Mouse (Mus musculus) adrenal gland, adult 2 months (tissue): ENCODE measurements at regions not wholly inside any gene's neighbourhood (a gene's known extent, or its start where the extent isn't known, plus 50 kb on each side); places are given as distances from the start of the nearest gene placed in this dataset.

Source experiments
- DNase-seq: peaks from one replicate; pipeline ENCODE4 v3.0.0; 2021

GRCm38 (mm10) chr14:72853104-72853503 lies 143.3 kb upstream of the Fndc3a start:
- DNase-seq = no peak

GRCm38 (mm10) chr14:72850884-72851283 lies 141.1 kb upstream of the Fndc3a start:
- DNase-seq = no peak

- no peak for DNase-seq
Observed at GRCm38 (mm10) chr14:72848271-72848955, 138.6 kb upstream of the Fndc3a start.

- DNase-seq = no peak
Observed at GRCm38 (mm10) chr14:72847466-72847865, 137.7 kb upstream of the Fndc3a start.

GRCm38 (mm10) chr14:72845621-72846440 lies 136.0 kb upstream of the Fndc3a start:
- DNase-seq = no peak

- DNase-seq = peak; percentile 10
Observed at GRCm38 (mm10) chr14:72844753-72845369, 135.1 kb upstream of the Fndc3a start.

- no peak for DNase-seq
Observed at GRCm38 (mm10) chr14:72841753-72842152, 131.9 kb upstream of the Fndc3a start.

- DNase-seq = peak; percentile 33
Observed at GRCm38 (mm10) chr14:72835158-72835557, 125.4 kb upstream of the Fndc3a start.

GRCm38 (mm10) chr14:72829261-72829660 lies 119.5 kb upstream of the Fndc3a start:
- no peak for DNase-seq

GRCm38 (mm10) chr14:72825549-72825948 lies 115.7 kb upstream of the Fndc3a start:
- DNase-seq = no peak

- DNase-seq = no peak
Observed at GRCm38 (mm10) chr14:72822231-72822615, 112.4 kb upstream of the Fndc3a start.

GRCm38 (mm10) chr14:72821517-72822230 lies 111.9 kb upstream of the Fndc3a start:
- no peak for DNase-seq

GRCm38 (mm10) chr14:72819037-72819436 lies 109.2 kb upstream of the Fndc3a start:
- no peak for DNase-seq

GRCm38 (mm10) chr14:72817764-72818163 lies 108.0 kb upstream of the Fndc3a start:
- no peak for DNase-seq

GRCm38 (mm10) chr14:72816847-72817246 lies 107.0 kb upstream of the Fndc3a start:
- DNase-seq = no peak

GRCm38 (mm10) chr14:72809138-72809537 lies 99.3 kb upstream of the Fndc3a start:
- no peak for DNase-seq

- DNase-seq = peak; percentile 15
Observed at GRCm38 (mm10) chr14:72807947-72808346, 98.1 kb upstream of the Fndc3a start.

- peak; percentile 82 for DNase-seq
Observed at GRCm38 (mm10) chr14:72807286-72807685, 97.5 kb upstream of the Fndc3a start.

GRCm38 (mm10) chr14:72806598-72806997 lies 96.8 kb upstream of the Fndc3a start:
- no peak for DNase-seq

- DNase-seq = no peak
Observed at GRCm38 (mm10) chr14:72803579-72803978, 93.8 kb upstream of the Fndc3a start.

GRCm38 (mm10) chr14:72790654-72791053 lies 80.9 kb upstream of the Fndc3a start:
- DNase-seq = no peak

- DNase-seq = no peak
Observed at GRCm38 (mm10) chr14:72786929-72787328, 77.1 kb upstream of the Fndc3a start.
